Comparison of ENCODE assay signal across 15 mouse cellular contexts in the genomic region with DNA sequence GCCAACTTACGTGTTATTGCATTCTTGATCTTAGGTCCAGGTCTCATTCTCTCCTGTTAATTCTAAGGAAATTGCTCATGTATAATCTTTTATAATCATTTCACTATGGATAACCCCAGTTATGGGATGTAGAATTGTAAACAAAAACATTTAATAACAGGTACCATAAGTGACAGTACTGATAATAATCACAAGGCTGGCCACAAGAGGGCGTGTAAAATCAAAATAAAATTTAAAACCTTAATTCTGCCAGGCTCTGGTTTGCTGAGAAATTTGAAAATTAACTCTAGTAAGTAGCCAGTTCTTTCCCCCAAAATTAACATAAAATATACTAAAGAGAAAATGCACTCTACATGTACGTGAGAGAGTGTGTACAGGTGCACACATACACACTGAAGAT. TPM values are rescaled to one million over a fixed set of nuclear protein-coding genes. Genes with fewer than 3 reads are reported as not detected.
DNase-seq lines count a peak whose midpoint lies in the region; ATAC-seq and TF ChIP-seq lines count a peak whose summit lies in the region.
"Had no signal": no experiment of that assay in that cellular context is flagged by ENCODE, and none has a peak within 500 bp of the region (broad histone marks: within the 10 kb centered on the region; RNA-seq: fewer than 3 reads in every experiment).

No protein-coding gene starts in this region.

- no peak for TF ChIP-seq POLR2A in lung, adult 2 months (IDR thresholded peaks at IDR 0.05; ENCODE audit: borderline replicate concordance, extremely low read depth, low read depth, low read length)
- no peak for TF ChIP-seq POLR2A in brain, embryonic 14.5 days (IDR thresholded peaks at IDR 0.05; ENCODE audit: borderline replicate concordance, extremely low read depth, insufficient read depth, insufficient read length, poor library complexity, severe bottlenecking)

- H3K4me3 ChIP-seq in hindbrain, embryonic 14.5 days (replicated peaks; ENCODE audit: low read length) = no peak overlapping the region
- H3K4me3 ChIP-seq in hindbrain, embryonic 16.5 days (ENCODE audit: low read length) = no peak overlapping the region
- no peak overlapping the region for H3K4me3 ChIP-seq in lung, postnatal 0 days (ENCODE audit: low read depth, low read length)
- no peak overlapping the region for H3K4me3 ChIP-seq in lung, adult 2 months (replicated peaks; ENCODE audit: extremely low read depth, low read depth, low read length)
- H3K4me3 ChIP-seq: embryonic facial prominence, embryonic 15.5 days; hindbrain, embryonic 10.5 days had no signal

- no peak overlapping the region for H3K27ac ChIP-seq in hindbrain, embryonic 14.5 days
- H3K27ac ChIP-seq in hindbrain, embryonic 16.5 days (ENCODE audit: low read depth, low read length) = no peak overlapping the region
- H3K27ac ChIP-seq in lung, postnatal 0 days (ENCODE audit: low read length) = no peak overlapping the region
- H3K27ac ChIP-seq: embryonic facial prominence, embryonic 15.5 days; hindbrain, embryonic 10.5 days had no signal

- no peak for TF ChIP-seq EP300 in lung, postnatal 0 days (IDR thresholded peaks at IDR 0.05)

- no peaks in the 10 kb centered on the region for H3K27me3 ChIP-seq in hindbrain, embryonic 14.5 days (ENCODE audit: control insufficient read depth, insufficient read depth, low read length)
- H3K27me3 ChIP-seq in hindbrain, embryonic 16.5 days (replicated peaks; ENCODE audit: control insufficient read depth, insufficient read depth, low read length) = no peaks in the 10 kb centered on the region
- no peaks in the 10 kb centered on the region for H3K27me3 ChIP-seq in lung, postnatal 0 days (replicated peaks; ENCODE audit: insufficient read depth, low read length)
- H3K27me3 ChIP-seq: embryonic facial prominence, embryonic 15.5 days had no signal

- H3K9ac ChIP-seq in hindbrain, embryonic 14.5 days = no peak overlapping the region
- H3K9ac ChIP-seq in hindbrain, embryonic 16.5 days (ENCODE audit: low read depth, low read length) = no peak overlapping the region
- H3K9ac ChIP-seq in lung, postnatal 0 days (replicated peaks; ENCODE audit: low read depth) = no peak overlapping the region
- H3K9ac ChIP-seq: embryonic facial prominence, embryonic 15.5 days had no signal

- peak; percentile 40 for TF ChIP-seq CTCF in lung, postnatal 0 days (IDR thresholded peaks at IDR 0.05)
- TF ChIP-seq CTCF in lung, adult 2 months (IDR thresholded peaks at IDR 0.05; ENCODE audit: insufficient read depth, low read length) = no peak
- TF ChIP-seq CTCF in brain, embryonic 14.5 days (IDR thresholded peaks at IDR 0.05; ENCODE audit: borderline replicate concordance, extremely low read depth, insufficient read depth, insufficient read length) = no peak

- peaks cover 4% of the 10 kb centered on the region; the same call in 1 of the 2 replicates for H3K36me3 ChIP-seq in hindbrain, embryonic 14.5 days (replicated peaks; ENCODE audit: control insufficient read depth, insufficient read depth)
- H3K36me3 ChIP-seq in hindbrain, embryonic 16.5 days (ENCODE audit: control insufficient read depth, insufficient read depth, low read length) = no peaks in the 10 kb centered on the region
- H3K36me3 ChIP-seq in lung, postnatal 0 days (ENCODE audit: insufficient read depth, low read length) = 0 out of 2 replicates have a peak, but pooled peaks cover 11% of the 10 kb centered on the region

- intact Hi-C loops in left cerebral cortex, postnatal 25 days (cut with DNase I) = loop anchor here (2.0 kb wide), 1 partner anchor 230 kb away; no protein-coding TSS in a partner anchor
- intact Hi-C loops in heart, postnatal 36 days (cut with DNase I) = no loop called here

- H3K4me2 ChIP-seq in hindbrain, embryonic 14.5 days (replicated peaks) = no peak overlapping the region
- H3K4me2 ChIP-seq in hindbrain, embryonic 16.5 days (ENCODE audit: low read length) = no peak overlapping the region
- no peak overlapping the region for H3K4me2 ChIP-seq in lung, postnatal 0 days (replicated peaks; ENCODE audit: low read depth, low read length)
- H3K4me2 ChIP-seq: embryonic facial prominence, embryonic 15.5 days had no signal

- H3K4me1 ChIP-seq in hindbrain, embryonic 14.5 days (replicated peaks; ENCODE audit: control insufficient read depth, insufficient read depth, low read length) = no peaks in the 10 kb centered on the region
- H3K4me1 ChIP-seq in hindbrain, embryonic 16.5 days (ENCODE audit: control insufficient read depth, insufficient read depth, low read depth, low read length) = no peaks in the 10 kb centered on the region
- no peaks in the 10 kb centered on the region for H3K4me1 ChIP-seq in lung, postnatal 0 days (ENCODE audit: insufficient read depth, low read depth, low read length)
- H3K4me1 ChIP-seq in lung, adult 2 months (ENCODE audit: control insufficient read depth, insufficient read depth, low read length) = no peaks in the 10 kb centered on the region
- H3K4me1 ChIP-seq: embryonic facial prominence, embryonic 15.5 days had no signal

- no peak for ATAC-seq in hindbrain, embryonic 14.5 days (ENCODE audit: low FRiP score)
- no peak for ATAC-seq in hindbrain, embryonic 16.5 days
- ATAC-seq in lung, postnatal 0 days = no peak
- no peak for ATAC-seq in monocyte, adult 5-6 weeks (replicated peaks; ENCODE audit: insufficient number of reproducible peaks, low FRiP score, low TSS enrichment, poor library complexity, severe bottlenecking)

- H3K9me3 ChIP-seq in hindbrain, embryonic 14.5 days (ENCODE audit: control insufficient read depth, low read length) = no peaks in the 10 kb centered on the region
- no peaks in the 10 kb centered on the region for H3K9me3 ChIP-seq in hindbrain, embryonic 16.5 days (ENCODE audit: control insufficient read depth, low read length)
- no peaks in the 10 kb centered on the region for H3K9me3 ChIP-seq in lung, postnatal 0 days (ENCODE audit: low read length)
- H3K9me3 ChIP-seq: embryonic facial prominence, embryonic 15.5 days; hindbrain, embryonic 10.5 days had no signal

- peak; percentile 70 for DNase-seq in hindbrain, embryonic 14.5 days (ENCODE audit: low spot score)
- no peak for DNase-seq in lung, postnatal 0 days (ENCODE audit: low spot score)
- no peak for DNase-seq in lung, adult 2 months
- peak; percentile 61 for DNase-seq in brain, embryonic 14.5 days (ENCODE audit: low read depth)
- DNase-seq in left cerebral cortex, postnatal 25 days (ENCODE audit: low spot score in 2 of 2) = peak; percentile 24 to 37
- DNase-seq in heart, postnatal 36 days = no peak

- 70% methylated on average over 3 of the region's 3 CpGs for WGBS in hindbrain, embryonic 14.5 days
- WGBS in hindbrain, embryonic 16.5 days = 74% methylated on average over 3 of the region's 3 CpGs
- 69% methylated on average over 3 of the region's 3 CpGs for WGBS in lung, postnatal 0 days
- 75% methylated on average over 3 of the region's 3 CpGs for WGBS in lung, adult 2 months

RNA-seq across cellular contexts. Expression of a gene that starts 16.7 kb away (rescaled TPM):
- polyA plus RNA-seq in hindbrain, embryonic 14.5 days (2014; fragmentation: Nextera tagmentation; extraction: Ambion mirVana) = 36.5 and 38.5 TPM in 2 replicates
- polyA plus RNA-seq in hindbrain, embryonic 16.5 days (2015; fragmentation: Nextera tagmentation; extraction: Ambion mirVana) = 39.1 and 42.3 TPM in 2 replicates
- polyA plus RNA-seq in lung, postnatal 0 days (2015; fragmentation: Nextera tagmentation; extraction: Ambion mirVana) = 46.6 and 63.7 TPM in 2 replicates
- 4.5 and 7.5 TPM in 2 replicates for polyA plus RNA-seq in lung, adult 2 months (2012; rRNA removed)
- 17.2 and 20.8 TPM in 2 replicates for polyA plus RNA-seq in brain, embryonic 14.5 days (2012; rRNA removed)
- 10 to 100 TPM; 27.3 to 29.8 TPM for total RNA-seq in left cerebral cortex, postnatal 25 days (2021)
- 24.0 to 42.9 TPM (median 31.2 TPM) in 3 replicates for total RNA-seq in monocyte, adult 5-6 weeks (2017)
- total RNA-seq in heart, postnatal 36 days (2021) = 10 to 100 TPM; 18.8 to 20.5 TPM

RNA-seq across cellular contexts. Expression of a gene that starts 16.9 kb away (rescaled TPM):
- polyA plus RNA-seq in hindbrain, embryonic 14.5 days (2014; fragmentation: Nextera tagmentation; extraction: Ambion mirVana) = 0.10 and 0.12 TPM in 2 replicates
- polyA plus RNA-seq in hindbrain, embryonic 16.5 days (2015; fragmentation: Nextera tagmentation; extraction: Ambion mirVana) = 0.19 and 0.27 TPM in 2 replicates
- polyA plus RNA-seq in lung, postnatal 0 days (2015; fragmentation: Nextera tagmentation; extraction: Ambion mirVana) = 0.12 and 0.20 TPM in 2 replicates
- 0.07 and 0.19 TPM in 2 replicates for polyA plus RNA-seq in lung, adult 2 months (2012; rRNA removed)
- 0.19 and 0.44 TPM in 2 replicates for polyA plus RNA-seq in brain, embryonic 14.5 days (2012; rRNA removed)
- total RNA-seq in left cerebral cortex, postnatal 25 days (2021) = under 1 TPM in 1 of 2 experiments, not detected in 1; 0.32 TPM
- not detected in 3 replicates for total RNA-seq in monocyte, adult 5-6 weeks (2017)
- not detected for total RNA-seq in heart, postnatal 36 days (2021)
- total RNA-seq: adrenal gland, postnatal 4 days; megakaryocyte, adult 5-6 weeks had no signal

RNA-seq across cellular contexts. Expression of a gene that starts 47.3 kb away (rescaled TPM):
- polyA plus RNA-seq in hindbrain, embryonic 14.5 days (2014; fragmentation: Nextera tagmentation; extraction: Ambion mirVana) = not detected in 2 replicates
- polyA plus RNA-seq in hindbrain, embryonic 16.5 days (2015; fragmentation: Nextera tagmentation; extraction: Ambion mirVana) = 0.06 and 2.3 TPM in 2 replicates
- not detected in 2 replicates for polyA plus RNA-seq in lung, postnatal 0 days (2015; fragmentation: Nextera tagmentation; extraction: Ambion mirVana)
- not detected in 2 replicates for polyA plus RNA-seq in lung, adult 2 months (2012; rRNA removed)
- polyA plus RNA-seq in brain, embryonic 14.5 days (2012; rRNA removed) = 16.5 and 79.1 TPM in 2 replicates
- 10 to 100 TPM; 20.4 to 30.9 TPM for total RNA-seq in left cerebral cortex, postnatal 25 days (2021)
- total RNA-seq in monocyte, adult 5-6 weeks (2017) = not detected in 3 replicates
- not detected for total RNA-seq in heart, postnatal 36 days (2021)
- total RNA-seq: adrenal gland, postnatal 4 days; gastrocnemius, postnatal 4 days; megakaryocyte, adult 5-6 weeks had no signal
- polyA plus RNA-seq: limb, embryonic 11.5 days; stomach, embryonic 14.5 days had no signal

Comparison
In these comparisons a context has a peak if more than half of its experiments do, and no peak if none do; other contexts are left out.
1. DNase-seq: peak in hindbrain, embryonic 14.5 days (single experiment), brain, embryonic 14.5 days (single experiment) and left cerebral cortex, postnatal 25 days (2 of 2); none in lung, postnatal 0 days (single experiment), lung, adult 2 months (single experiment) and heart, postnatal 36 days (0 of 2).